Comparison of ENCODE assay signal across 8 mouse cellular contexts in the genomic region with DNA sequence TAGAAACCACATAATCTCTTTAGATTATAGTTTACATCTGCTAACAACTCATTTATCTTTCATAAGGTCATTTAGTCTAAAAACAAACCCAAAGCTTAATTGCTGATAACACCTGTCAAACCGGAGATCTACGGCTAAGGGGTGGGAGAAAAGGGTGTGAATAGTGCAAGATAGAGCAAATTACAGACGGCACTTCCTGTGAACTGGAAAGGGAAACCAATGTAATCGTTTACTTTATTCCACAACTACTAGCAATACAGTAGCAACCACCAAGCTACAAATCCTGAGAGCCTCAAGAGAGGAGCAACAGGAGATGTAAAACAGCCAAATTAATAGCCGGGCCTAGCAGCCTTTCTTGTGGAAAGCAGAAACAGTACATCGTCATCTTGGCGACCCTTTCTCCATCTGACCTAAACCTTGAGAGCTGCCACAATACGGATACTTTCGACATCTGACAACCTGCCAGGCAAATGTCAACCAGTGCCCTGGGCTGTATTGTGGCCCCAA. TPM values are rescaled to one million over a fixed set of nuclear protein-coding genes. Genes with fewer than 3 reads are reported as not detected.
DNase-seq lines count a peak whose midpoint lies in the region; ATAC-seq and TF ChIP-seq lines count a peak whose summit lies in the region.

No protein-coding gene starts in this region.

- DNase-seq in lung, postnatal 4 days, result no peak
- no peak for DNase-seq in midbrain, embryonic 11.5 days (ENCODE audit: low spot score, missing footprints)
- no peak for DNase-seq in layer of hippocampus, adult 18-20 months (ENCODE audit: low spot score in 2 of 2)
- no peak for DNase-seq in gastrocnemius, postnatal 14 days
- DNase-seq in adrenal gland, adult (ENCODE audit: inconsistent age in 2 of 2, low spot score in 1 of 2), result no peak

- no peak overlapping the region for H3K27ac ChIP-seq in lung, embryonic 16.5 days (ENCODE audit: low read length)
- H3K27ac ChIP-seq in cortical plate, adult 2 months (ENCODE audit: insufficient read depth, low read length), result peak overlapping the region; percentile 17; the same call in 1 of the 2 replicates
- H3K27ac ChIP-seq in hindbrain, embryonic 16.5 days (ENCODE audit: low read depth, low read length), result peak overlapping the region; percentile 88
- no peak overlapping the region for H3K27ac ChIP-seq in midbrain, embryonic 11.5 days (ENCODE audit: low read depth, low read length)

- no peaks in the 10 kb centered on the region for H3K27me3 ChIP-seq in lung, embryonic 16.5 days (ENCODE audit: control insufficient read depth, insufficient read depth, low read depth, low read length)
- no peaks in the 10 kb centered on the region for H3K27me3 ChIP-seq in hindbrain, embryonic 16.5 days (replicated peaks; ENCODE audit: control insufficient read depth, insufficient read depth, low read length)
- H3K27me3 ChIP-seq in midbrain, embryonic 11.5 days (ENCODE audit: control insufficient read depth, insufficient read depth, low read length), result no peaks in the 10 kb centered on the region

- H3K4me2 ChIP-seq in lung, embryonic 16.5 days (ENCODE audit: low read depth, low read length), result peak overlapping the region; percentile 76
- H3K4me2 ChIP-seq in hindbrain, embryonic 16.5 days (ENCODE audit: low read length), result peak overlapping the region; percentile 68
- H3K4me2 ChIP-seq in midbrain, embryonic 11.5 days, result peak overlapping the region; percentile 76

- H3K9me3 ChIP-seq in lung, embryonic 16.5 days (ENCODE audit: control insufficient read depth, low read length), result no peaks in the 10 kb centered on the region
- no peaks in the 10 kb centered on the region for H3K9me3 ChIP-seq in hindbrain, embryonic 16.5 days (ENCODE audit: control insufficient read depth, low read length)
- no peaks in the 10 kb centered on the region for H3K9me3 ChIP-seq in midbrain, embryonic 11.5 days (ENCODE audit: control insufficient read depth, low read length)

- TF ChIP-seq POLR2A in cortical plate, adult 2 months (IDR thresholded peaks at IDR 0.05; ENCODE audit: extremely low read depth, insufficient read depth, low read length), result no peak

- peak overlapping the region; percentile 84 for H3K9ac ChIP-seq in lung, embryonic 16.5 days (ENCODE audit: low read length)
- H3K9ac ChIP-seq in hindbrain, embryonic 16.5 days (ENCODE audit: low read depth, low read length), result peak overlapping the region; percentile 91
- peak overlapping the region; percentile 84 for H3K9ac ChIP-seq in midbrain, embryonic 11.5 days (ENCODE audit: low read length)

- H3K4me1 ChIP-seq in lung, embryonic 16.5 days (replicated peaks; ENCODE audit: control insufficient read depth, insufficient read depth, low read length), result peaks cover 8% of the 10 kb centered on the region
- H3K4me1 ChIP-seq in cortical plate, adult 2 months (ENCODE audit: control insufficient read depth, insufficient read depth, low read length), result peaks cover 9% of the 10 kb centered on the region; the same call in 1 of the 2 replicates
- H3K4me1 ChIP-seq in hindbrain, embryonic 16.5 days (ENCODE audit: control insufficient read depth, insufficient read depth, low read depth, low read length), result peaks cover 12% of the 10 kb centered on the region
- 0 out of 2 replicates have a peak, but pooled peaks cover 3% of the 10 kb centered on the region for H3K4me1 ChIP-seq in midbrain, embryonic 11.5 days (ENCODE audit: control insufficient read depth, insufficient read depth, low read length)

- no peaks in the 10 kb centered on the region for H3K36me3 ChIP-seq in lung, embryonic 16.5 days (ENCODE audit: control insufficient read depth, insufficient read depth, low read length)
- H3K36me3 ChIP-seq in hindbrain, embryonic 16.5 days (ENCODE audit: control insufficient read depth, insufficient read depth, low read length), result peaks cover 2% of the 10 kb centered on the region; the same call in 1 of the 2 replicates
- no peaks in the 10 kb centered on the region for H3K36me3 ChIP-seq in midbrain, embryonic 11.5 days (ENCODE audit: control insufficient read depth, insufficient read depth, low read length)

- intact Hi-C loops in gastrocnemius, postnatal 14 days (cut with DNase I; ENCODE audit: low total_unique reads), result no loop called here

- no peak for TF ChIP-seq CTCF in cortical plate, adult 2 months (IDR thresholded peaks at IDR 0.05; ENCODE audit: extremely low read depth, insufficient read depth, low read length)

- no peak for ATAC-seq in lung, embryonic 16.5 days (ENCODE audit: low read depth)
- ATAC-seq in hindbrain, embryonic 16.5 days, result no peak
- no peak for ATAC-seq in midbrain, embryonic 11.5 days (ENCODE audit: low FRiP score)

- WGBS in lung, embryonic 16.5 days, result 5% methylated on average over 9 of the region's 9 CpGs
- WGBS in hindbrain, embryonic 16.5 days, result 19% methylated on average over 9 of the region's 9 CpGs
- 38% methylated on average over 9 of the region's 9 CpGs for WGBS in midbrain, embryonic 11.5 days

- peak overlapping the region; percentile 90 for H3K4me3 ChIP-seq in lung, embryonic 16.5 days (ENCODE audit: low read length)
- peak overlapping the region; percentile 95 for H3K4me3 ChIP-seq in cortical plate, adult 2 months (ENCODE audit: insufficient read depth, low read length)
- H3K4me3 ChIP-seq in hindbrain, embryonic 16.5 days (ENCODE audit: low read length), result peak overlapping the region; percentile 72
- peak overlapping the region; percentile 77 for H3K4me3 ChIP-seq in midbrain, embryonic 11.5 days (ENCODE audit: low read depth, low read length)

RNA-seq across cellular contexts. Expression of gene Slc25a12, which starts 0.9 kb away (rescaled TPM):
- polyA plus RNA-seq in lung, embryonic 16.5 days (2015; fragmentation: Nextera tagmentation; extraction: Ambion mirVana), result 32.5 and 33.2 TPM in 2 replicates
- polyA plus RNA-seq in cortical plate, adult 2 months (2012; rRNA removed), result 111 and 113 TPM in 2 replicates
- polyA plus RNA-seq in hindbrain, embryonic 16.5 days (2015; fragmentation: Nextera tagmentation; extraction: Ambion mirVana), result 125 and 129 TPM in 2 replicates
- polyA plus RNA-seq in midbrain, embryonic 11.5 days (2014; fragmentation: Nextera tagmentation; extraction: Ambion mirVana), result 39.3 and 43.2 TPM in 2 replicates
- total RNA-seq in layer of hippocampus, adult 18-20 months (2021), result 100 to 1,000 TPM; 150 to 164 TPM
- 100 to 1,000 TPM; 309 to 389 TPM for total RNA-seq in gastrocnemius, postnatal 14 days (2021)

RNA-seq across cellular contexts. Expression of gene Hat1, which starts 22.1 kb away (rescaled TPM):
- 126 and 127 TPM in 2 replicates for polyA plus RNA-seq in lung, embryonic 16.5 days (2015; fragmentation: Nextera tagmentation; extraction: Ambion mirVana)
- polyA plus RNA-seq in cortical plate, adult 2 months (2012; rRNA removed), result 16.5 and 17.7 TPM in 2 replicates
- polyA plus RNA-seq in hindbrain, embryonic 16.5 days (2015; fragmentation: Nextera tagmentation; extraction: Ambion mirVana), result 52.2 and 54.8 TPM in 2 replicates
- 193 and 201 TPM in 2 replicates for polyA plus RNA-seq in midbrain, embryonic 11.5 days (2014; fragmentation: Nextera tagmentation; extraction: Ambion mirVana)
- total RNA-seq in layer of hippocampus, adult 18-20 months (2021), result 10 to 100 TPM; 14.7 to 18.3 TPM
- 10 to 100 TPM; 12.7 to 14.1 TPM for total RNA-seq in gastrocnemius, postnatal 14 days (2021)

Comparison
In these comparisons a context has a peak if more than half of its experiments do, and no peak if none do; other contexts are left out.
1. H3K27ac ChIP-seq: peak in cortical plate, adult 2 months (single experiment) and hindbrain, embryonic 16.5 days (single experiment); none in lung, embryonic 16.5 days (single experiment) and midbrain, embryonic 11.5 days (single experiment).
2. Peak in every context shown above with its lines, with median percentiles within 50 percentile points of each other: H3K4me2 ChIP-seq, H3K4me3 ChIP-seq and H3K9ac ChIP-seq.